Mouse (Mus musculus): ENCODE measurements around the gene Mettl16. TPM values are rescaled to one million over a fixed set of nuclear protein-coding genes. Genes with fewer than 3 reads are reported as not detected.

Mettl16 gene
- polyA plus RNA-seq, 1 experiment from 2014 or later, result 41.1 TPM

DNA sequence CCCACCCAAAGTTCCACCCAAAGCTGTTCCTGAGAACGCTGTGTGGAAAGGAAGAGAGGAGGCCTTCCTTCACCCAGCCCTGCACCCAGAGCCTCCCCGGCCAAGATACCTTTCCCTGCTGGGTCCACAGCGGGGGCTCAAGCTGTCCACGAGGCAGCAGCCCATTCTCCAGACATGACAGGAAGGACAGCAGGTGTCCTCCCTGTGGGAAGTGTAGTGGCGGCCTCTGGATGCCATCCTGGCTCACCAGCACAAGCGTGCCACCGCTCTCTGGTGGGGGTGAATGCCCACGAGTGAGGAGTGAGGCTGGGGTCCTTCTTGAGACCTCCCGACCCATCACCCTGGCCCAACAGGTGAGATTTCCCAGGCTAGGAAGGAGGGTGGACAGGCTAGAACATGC, 94.6 kb downstream of the Mettl16 start:
- 80% methylated on average over 9 of the region's 9 CpGs for WGBS
- no peak overlapping the region for H3K4me2 ChIP-seq (ENCODE audit: low read length)
- ATAC-seq (ENCODE audit: low FRiP score, low TSS enrichment), result no peak
- H3K4me3 ChIP-seq (replicated peaks; ENCODE audit: low read depth, low read length), result no peak overlapping the region
- no peaks in the 10 kb centered on the region for H3K9me3 ChIP-seq (ENCODE audit: control insufficient read depth, low read length)
- no peak for DNase-seq
- no peaks in the 10 kb centered on the region for H3K27me3 ChIP-seq (ENCODE audit: control insufficient read depth, insufficient read depth, low read length)
- no peak overlapping the region for H3K9ac ChIP-seq (replicated peaks; ENCODE audit: low read length)
- peaks cover 4% of the 10 kb centered on the region for H3K4me1 ChIP-seq (ENCODE audit: control insufficient read depth, insufficient read depth, low read length)
- H3K27ac ChIP-seq (replicated peaks; ENCODE audit: low read depth, low read length), result no peak overlapping the region
- H3K36me3 ChIP-seq (ENCODE audit: control insufficient read depth, insufficient read depth, low read length), result peaks cover 55% of the 10 kb centered on the region

DNA sequence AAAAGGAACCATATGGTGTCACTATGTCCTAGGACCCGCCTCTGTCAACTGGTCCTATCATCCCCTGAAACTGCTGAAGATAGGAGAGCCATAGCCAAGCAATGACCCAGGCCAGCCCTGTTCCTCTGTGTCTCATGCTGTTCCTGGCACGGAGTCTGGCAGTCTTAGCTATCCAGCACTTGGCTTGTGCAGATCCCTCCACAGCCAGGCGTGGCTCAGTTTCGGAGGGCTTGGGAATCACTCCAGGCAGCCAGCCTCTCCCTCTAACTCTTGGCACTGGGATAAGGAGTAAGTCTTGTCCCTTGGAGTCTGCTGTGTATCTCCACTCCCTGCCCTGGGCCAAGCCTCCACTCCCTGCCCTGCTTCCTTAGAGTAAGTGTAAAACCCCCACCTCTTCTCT, 96.0 kb downstream of the Mettl16 start:
- H3K4me2 ChIP-seq (ENCODE audit: low read length), result no peak overlapping the region
- H3K4me1 ChIP-seq (ENCODE audit: control insufficient read depth, insufficient read depth, low read length), result peaks cover 14% of the 10 kb centered on the region
- no peaks in the 10 kb centered on the region for H3K9me3 ChIP-seq (ENCODE audit: control insufficient read depth, low read length)
- H3K27me3 ChIP-seq (ENCODE audit: control insufficient read depth, insufficient read depth, low read length), result no peaks in the 10 kb centered on the region
- H3K4me3 ChIP-seq (replicated peaks; ENCODE audit: low read depth, low read length), result no peak overlapping the region
- 86% methylated on average over 4 of the region's 4 CpGs for WGBS
- DNase-seq (no peak), ATAC-seq (ENCODE audit: low FRiP score, low TSS enrichment) (no peak)
- peaks cover 46% of the 10 kb centered on the region for H3K36me3 ChIP-seq (ENCODE audit: control insufficient read depth, insufficient read depth, low read length)
- no peak overlapping the region for H3K27ac ChIP-seq (replicated peaks; ENCODE audit: low read depth, low read length)
- H3K9ac ChIP-seq (replicated peaks; ENCODE audit: low read length), result no peak overlapping the region

DNA sequence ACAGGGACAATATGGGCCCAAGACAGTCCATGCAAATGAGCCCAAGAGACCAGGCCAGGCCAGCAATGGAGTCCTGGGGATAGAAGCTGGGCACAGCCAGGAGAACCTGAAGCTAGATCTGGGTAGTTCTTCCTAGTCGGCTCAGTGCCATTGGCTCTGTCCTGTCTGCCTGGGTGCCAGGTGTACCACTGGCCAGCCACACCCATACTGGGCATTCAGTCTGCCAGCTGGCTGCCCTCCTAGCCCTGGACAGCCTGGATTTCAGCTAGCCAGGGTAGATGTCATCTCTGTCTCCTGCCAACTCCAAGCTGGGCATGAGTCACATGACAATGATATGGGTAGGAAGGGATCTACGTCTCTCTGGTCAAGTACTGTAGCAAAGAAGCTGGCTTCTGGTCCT, 96.6 kb downstream of the Mettl16 start:
- Histone ChIP-seq H3K4me1 (ENCODE audit: control insufficient read depth, insufficient read depth, low read length) (peaks cover 19% of the 10 kb centered on the region), H3K4me3 (replicated peaks; ENCODE audit: low read depth, low read length) (no peak overlapping the region), H3K9me3 (ENCODE audit: control insufficient read depth, low read length) (no peaks in the 10 kb centered on the region), H3K36me3 (ENCODE audit: control insufficient read depth, insufficient read depth, low read length) (peaks cover 42% of the 10 kb centered on the region), H3K27ac (replicated peaks; ENCODE audit: low read depth, low read length) (no peak overlapping the region), H3K9ac (replicated peaks; ENCODE audit: low read length) (no peak overlapping the region), H3K4me2 (ENCODE audit: low read length) (no peak overlapping the region), H3K27me3 (ENCODE audit: control insufficient read depth, insufficient read depth, low read length) (no peaks in the 10 kb centered on the region)
- 94% methylated on average over 2 of the region's 2 CpGs for WGBS
- ATAC-seq (ENCODE audit: low FRiP score, low TSS enrichment), result no peak
- DNase-seq, result no peak

DNA sequence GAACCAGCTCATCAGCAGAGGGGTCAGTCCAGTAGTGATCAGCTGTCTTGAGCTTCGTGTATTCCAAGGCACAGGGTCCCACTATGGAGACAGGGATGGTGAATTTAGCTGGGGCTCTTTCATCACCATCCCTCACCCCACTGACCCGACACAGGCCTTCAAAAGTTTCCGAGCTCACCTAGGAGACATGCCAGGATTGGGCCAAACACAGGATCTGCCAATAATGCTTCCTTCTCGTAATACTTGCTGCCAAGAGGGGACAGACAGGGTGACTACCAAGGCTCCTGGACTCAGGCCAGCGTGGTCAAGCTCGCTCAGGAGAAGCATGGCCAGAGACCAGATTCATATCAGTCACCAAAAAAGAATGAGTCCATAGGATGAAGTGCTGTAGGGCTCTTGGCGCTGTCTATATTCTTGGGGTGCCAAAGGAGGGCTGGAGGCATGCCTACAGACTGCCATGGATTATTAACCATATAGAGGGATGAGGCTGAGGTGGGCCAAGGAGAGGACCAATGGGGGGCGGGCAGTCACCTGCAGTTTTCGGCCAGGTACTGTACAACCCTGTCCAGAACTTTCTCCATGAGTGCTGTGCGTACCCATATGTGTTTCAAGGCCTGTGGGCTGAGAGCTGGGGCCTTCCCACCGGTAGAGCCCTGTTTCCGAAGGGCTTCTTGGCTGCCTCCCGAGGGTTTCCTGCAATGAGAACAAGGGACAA, 97.6 kb downstream of the Mettl16 start:
- Histone ChIP-seq H3K9ac (replicated peaks; ENCODE audit: low read length) (no peak overlapping the region), H3K4me1 (ENCODE audit: control insufficient read depth, insufficient read depth, low read length) (peaks cover 20% of the 10 kb centered on the region), H3K4me2 (ENCODE audit: low read length) (no peak overlapping the region), H3K27me3 (ENCODE audit: control insufficient read depth, insufficient read depth, low read length) (no peaks in the 10 kb centered on the region), H3K9me3 (ENCODE audit: control insufficient read depth, low read length) (no peaks in the 10 kb centered on the region), H3K27ac (replicated peaks; ENCODE audit: low read depth, low read length) (peak overlapping the region; percentile 82), H3K4me3 (replicated peaks; ENCODE audit: low read depth, low read length) (no peak overlapping the region), H3K36me3 (ENCODE audit: control insufficient read depth, insufficient read depth, low read length) (peaks cover 32% of the 10 kb centered on the region)
- WGBS, result 92% methylated on average over 13 of the region's 13 CpGs
- DNase-seq (no peak), ATAC-seq (ENCODE audit: low FRiP score, low TSS enrichment) (no peak)

DNA sequence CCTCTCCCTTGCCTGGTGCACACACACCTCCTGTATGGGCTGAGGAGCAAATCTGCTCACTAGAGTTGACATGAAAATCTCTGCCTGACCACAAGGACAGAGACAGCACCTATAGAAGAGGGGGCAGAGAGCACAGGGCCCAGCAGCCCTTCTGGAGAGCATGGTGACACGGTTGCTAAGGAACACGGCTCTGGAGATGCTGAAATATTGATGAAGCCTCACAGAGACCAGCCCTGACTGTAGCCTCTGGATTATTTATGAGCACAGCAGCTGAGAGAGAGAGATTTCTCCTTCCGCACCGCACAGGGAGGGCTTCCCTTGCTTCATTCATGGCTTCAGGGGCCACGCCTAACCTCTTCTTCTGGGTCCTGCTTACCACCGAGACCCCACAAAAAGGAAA, 99.0 kb downstream of the Mettl16 start:
- Histone ChIP-seq H3K4me2 (ENCODE audit: low read length) (peak overlapping the region; percentile 37), H3K27ac (replicated peaks; ENCODE audit: low read depth, low read length) (peak overlapping the region; percentile 82)
- ATAC-seq (ENCODE audit: low FRiP score, low TSS enrichment), result peak; percentile 72

DNA sequence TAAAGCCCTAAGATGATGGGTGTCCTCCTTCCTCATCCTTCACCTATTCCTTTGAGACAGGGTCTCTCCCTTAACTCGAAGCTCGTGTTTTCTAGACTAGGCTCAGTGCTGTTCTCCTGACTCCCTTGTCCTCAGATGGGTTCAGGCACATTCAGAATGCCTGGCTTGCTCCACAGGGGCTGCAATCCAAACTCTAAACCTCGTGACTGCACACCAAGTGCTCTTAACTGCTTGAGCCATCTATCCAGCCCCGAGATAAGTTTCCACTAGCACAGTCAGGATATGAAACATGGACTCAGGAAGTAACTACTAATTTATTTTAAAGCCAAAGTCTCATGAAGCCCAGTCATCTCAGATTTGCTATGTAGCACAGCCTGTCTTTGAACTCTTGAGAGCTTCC, 99.9 kb downstream of the Mettl16 start:
- Histone ChIP-seq H3K9ac (replicated peaks; ENCODE audit: low read length) (no peak overlapping the region), H3K27me3 (ENCODE audit: control insufficient read depth, insufficient read depth, low read length) (no peaks in the 10 kb centered on the region), H3K4me3 (replicated peaks; ENCODE audit: low read depth, low read length) (no peak overlapping the region), H3K4me1 (ENCODE audit: control insufficient read depth, insufficient read depth, low read length) (peaks cover 27% of the 10 kb centered on the region), H3K36me3 (ENCODE audit: control insufficient read depth, insufficient read depth, low read length) (peaks cover 19% of the 10 kb centered on the region), H3K4me2 (ENCODE audit: low read length) (peak overlapping the region; percentile 37), H3K9me3 (ENCODE audit: control insufficient read depth, low read length) (no peaks in the 10 kb centered on the region), H3K27ac (replicated peaks; ENCODE audit: low read depth, low read length) (peak overlapping the region; percentile 82)
- 78% methylated on average over 4 of the region's 4 CpGs for WGBS
- DNase-seq, result no peak
- no peak for ATAC-seq (ENCODE audit: low FRiP score, low TSS enrichment)

More for the DNA sequence above, 99.0 kb downstream of the Mettl16 start:
- peaks cover 24% of the 10 kb centered on the region for H3K4me1 ChIP-seq (ENCODE audit: control insufficient read depth, insufficient read depth, low read length)
- H3K36me3 ChIP-seq (ENCODE audit: control insufficient read depth, insufficient read depth, low read length), result peaks cover 27% of the 10 kb centered on the region
- no peaks in the 10 kb centered on the region for H3K27me3 ChIP-seq (ENCODE audit: control insufficient read depth, insufficient read depth, low read length)
- no peak overlapping the region for H3K4me3 ChIP-seq (replicated peaks; ENCODE audit: low read depth, low read length)
- DNase-seq, result peak; percentile 71
- WGBS, result 52% methylated on average over 6 of the region's 6 CpGs
- no peaks in the 10 kb centered on the region for H3K9me3 ChIP-seq (ENCODE audit: control insufficient read depth, low read length)
- no peak overlapping the region for H3K9ac ChIP-seq (replicated peaks; ENCODE audit: low read length)

DNA sequence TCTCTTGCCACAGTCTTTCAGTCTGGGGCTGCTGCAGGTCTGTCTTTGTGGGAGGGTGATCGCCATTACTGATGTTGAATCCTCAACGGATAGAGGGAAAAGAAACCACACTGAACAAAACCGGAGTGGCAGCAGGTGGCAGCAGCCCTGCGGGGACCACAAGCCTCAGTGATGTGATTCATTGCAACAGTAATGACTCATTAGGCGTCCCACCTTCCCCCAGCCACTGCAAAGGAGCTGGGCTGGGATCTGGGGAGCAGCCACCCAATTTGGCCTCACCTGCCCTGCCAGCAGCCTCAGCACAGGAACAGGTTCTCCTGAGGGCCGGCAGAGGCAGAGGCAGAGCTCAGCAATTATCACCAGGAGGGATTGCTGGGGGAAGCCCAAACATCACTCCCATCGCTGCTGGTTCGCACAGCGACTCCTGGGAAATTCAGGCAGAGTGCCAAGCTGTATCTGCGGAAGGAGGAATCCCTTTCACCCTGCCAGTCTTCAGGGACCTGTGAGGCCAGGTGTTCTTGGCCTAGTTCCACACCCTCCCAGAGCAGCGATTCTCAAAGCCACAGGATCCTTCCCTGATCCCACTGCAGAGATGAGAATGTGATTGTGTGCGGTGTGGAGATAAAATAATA, 100.5 kb downstream of the Mettl16 start:
- peak overlapping the region; percentile 37; the same call in 1 of the 2 replicates for H3K4me2 ChIP-seq (ENCODE audit: low read length)
- WGBS, result 16% methylated on average over 12 of the region's 12 CpGs
- DNase-seq (peak; percentile 64), ATAC-seq (ENCODE audit: low FRiP score, low TSS enrichment) (0 out of 2 replicates have a peak, but pooled peaks have one; percentile 12)
- H3K4me1 ChIP-seq (ENCODE audit: control insufficient read depth, insufficient read depth, low read length), result peaks cover 29% of the 10 kb centered on the region
- H3K36me3 ChIP-seq (ENCODE audit: control insufficient read depth, insufficient read depth, low read length), result peaks cover 18% of the 10 kb centered on the region
- H3K4me3 ChIP-seq (replicated peaks; ENCODE audit: low read depth, low read length), result no peak overlapping the region
- H3K27me3 ChIP-seq (ENCODE audit: control insufficient read depth, insufficient read depth, low read length), result no peaks in the 10 kb centered on the region
- H3K9me3 ChIP-seq (ENCODE audit: control insufficient read depth, low read length), result no peaks in the 10 kb centered on the region
- 0 out of 2 replicates have a peak overlapping the region, but pooled peaks have one; percentile 12 for H3K9ac ChIP-seq (replicated peaks; ENCODE audit: low read length)
- H3K27ac ChIP-seq (replicated peaks; ENCODE audit: low read depth, low read length), result peak overlapping the region; percentile 82

DNA sequence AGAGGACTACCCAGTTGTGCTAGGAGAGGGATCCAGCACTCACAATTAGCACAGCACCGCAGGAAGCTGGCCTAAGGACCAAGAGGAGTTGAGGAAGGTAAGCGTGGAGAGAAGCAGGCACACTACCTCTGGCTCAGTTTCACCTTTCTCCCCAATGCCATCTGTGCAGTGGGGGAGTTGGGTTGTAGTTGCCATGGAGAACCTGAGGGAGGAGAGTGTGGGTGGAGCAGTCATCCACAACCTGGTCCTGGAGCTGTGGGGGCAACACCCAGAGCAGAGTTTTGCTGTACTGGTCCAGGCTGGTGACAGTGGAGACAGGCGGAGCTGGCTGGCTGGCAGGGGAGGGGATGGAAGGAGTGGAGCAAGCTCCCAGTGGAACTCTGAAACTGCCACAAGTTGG, 104.0 kb downstream of the Mettl16 start:
- H3K27ac ChIP-seq (replicated peaks; ENCODE audit: low read depth, low read length), result no peak overlapping the region
- H3K4me2 ChIP-seq (ENCODE audit: low read length), result no peak overlapping the region
- 64% methylated on average over 3 of the region's 3 CpGs for WGBS
- ATAC-seq (ENCODE audit: low FRiP score, low TSS enrichment) (no peak), DNase-seq (no peak)
- no peaks in the 10 kb centered on the region for H3K9me3 ChIP-seq (ENCODE audit: control insufficient read depth, low read length)
- no peak overlapping the region for H3K4me3 ChIP-seq (replicated peaks; ENCODE audit: low read depth, low read length)
- H3K4me1 ChIP-seq (ENCODE audit: control insufficient read depth, insufficient read depth, low read length), result peaks cover 47% of the 10 kb centered on the region
- no peaks in the 10 kb centered on the region for H3K36me3 ChIP-seq (ENCODE audit: control insufficient read depth, insufficient read depth, low read length)
- H3K27me3 ChIP-seq (ENCODE audit: control insufficient read depth, insufficient read depth, low read length), result no peaks in the 10 kb centered on the region
- H3K9ac ChIP-seq (replicated peaks; ENCODE audit: low read length), result no peak overlapping the region

DNA sequence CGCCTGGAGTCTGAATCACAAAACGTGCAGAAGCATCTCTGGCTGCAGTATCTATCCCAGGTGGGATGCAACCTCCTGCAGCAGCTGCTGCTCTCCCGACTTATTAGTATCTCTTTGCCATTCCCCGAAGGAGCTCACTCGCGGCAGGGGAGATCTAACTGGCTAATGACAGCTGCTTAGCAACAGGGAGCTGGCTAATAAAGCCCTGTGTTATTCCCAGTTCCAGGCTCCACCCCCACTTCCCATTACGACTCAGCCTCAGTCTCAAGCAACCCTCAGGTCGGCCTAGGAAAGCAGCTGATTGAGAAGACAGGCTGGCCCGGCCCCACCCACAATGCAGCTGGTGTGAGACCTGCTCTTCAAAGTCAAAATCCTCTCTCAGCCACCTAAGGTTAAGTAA, 106.2 kb downstream of the Mettl16 start:
- Histone ChIP-seq H3K27ac (replicated peaks; ENCODE audit: low read depth, low read length) (peak overlapping the region; percentile 80), H3K4me3 (replicated peaks; ENCODE audit: low read depth, low read length) (no peak overlapping the region), H3K4me1 (ENCODE audit: control insufficient read depth, insufficient read depth, low read length) (peaks cover 31% of the 10 kb centered on the region), H3K9ac (replicated peaks; ENCODE audit: low read length) (no peak overlapping the region), H3K36me3 (ENCODE audit: control insufficient read depth, insufficient read depth, low read length) (no peaks in the 10 kb centered on the region), H3K27me3 (ENCODE audit: control insufficient read depth, insufficient read depth, low read length) (no peaks in the 10 kb centered on the region), H3K9me3 (ENCODE audit: control insufficient read depth, low read length) (no peaks in the 10 kb centered on the region), H3K4me2 (ENCODE audit: low read length) (peak overlapping the region; percentile 41)
- peak; percentile 86 for DNase-seq
- WGBS, result 0% methylated on average over 9 of the region's 9 CpGs
- ATAC-seq (ENCODE audit: low FRiP score, low TSS enrichment), result peak; percentile 88
